Mouse (Mus musculus): ENCODE measurements around the gene Gm7849.
"Not testable (repeated sequence)": the region's sequence is repeated elsewhere in the genome, so short reads cannot be mapped to it uniquely, and the experiment has no call there.

Gm7849 gene

GRCm38 (mm10) chr8:21456460-21456859 lies at the start of gene Gm7849:
TSS of gene Gm7849 (minus strand) at chr8:21456560.
- DNase-seq (ENCODE audit: low spot score) = not testable (repeated sequence)

GRCm38 (mm10) chr8:21427111-21427510 lies 29.2 kb downstream of the Gm7849 start, which contains the start of gene Defa36:
TSS of gene Defa36 (plus strand) at chr8:21427411.
- not testable (repeated sequence) for DNase-seq (ENCODE audit: low spot score)

Measured in testis, postnatal 10 days (tissue).